Mouse (Mus musculus): ENCODE data around the gene Clpsl2. TPM values are rescaled to one million over a fixed set of nuclear protein-coding genes. Genes with fewer than 3 reads are reported as not detected.
A peak's percentile ranks its signal among the peaks of the same experiment; 100 is the strongest.

Gene Clpsl2
- polyA plus RNA-seq, 1 experiment from 2014 or later, result not detected

DNA sequence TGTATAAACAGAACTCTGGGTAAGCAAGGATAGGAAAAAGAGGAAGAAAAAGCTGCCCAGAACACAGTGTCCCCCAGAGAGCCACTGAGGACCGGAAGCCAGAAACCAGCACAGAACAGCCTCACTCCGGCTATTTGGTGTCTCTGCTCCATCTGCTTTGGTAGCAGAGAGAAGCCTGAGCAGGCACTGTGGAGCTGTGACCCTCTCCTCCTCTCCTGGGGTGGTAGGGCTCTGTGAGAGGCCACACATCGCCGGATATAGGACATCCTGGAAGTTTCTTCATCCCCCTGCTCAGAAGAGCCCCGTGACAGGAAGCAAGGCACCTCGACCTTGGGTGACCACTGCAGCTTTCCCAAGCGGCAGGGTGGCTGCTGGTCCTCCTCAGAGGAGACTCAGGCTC is 35.4 kb upstream of the Clpsl2 start:
- Histone ChIP-seq H3K4me2 (replicated peaks) (no peak overlapping the region), H3K9me3 (no peaks in the 10 kb centered on the region), H3K27ac (replicated peaks) (no peak overlapping the region), H3K4me3 (no peak overlapping the region), H3K9ac (replicated peaks) (no peak overlapping the region), H3K36me3 (no peaks in the 10 kb centered on the region), H3K4me1 (peaks cover 36% of the 10 kb centered on the region), H3K27me3 (peaks cover 61% of the 10 kb centered on the region)
- no peak for ATAC-seq (ENCODE audit: low FRiP score, low read depth)
- 64% methylated on average over 7 of the region's 7 CpGs for WGBS

GRCm38 (mm10) chr17:28514555-28514954 is 34.7 kb upstream of the Clpsl2 start:
- Histone ChIP-seq H3K4me3 (no peak overlapping the region), H3K36me3 (no peaks in the 10 kb centered on the region), H3K9ac (replicated peaks) (no peak overlapping the region), H3K27ac (replicated peaks) (no peak overlapping the region), H3K4me2 (replicated peaks) (no peak overlapping the region), H3K9me3 (no peaks in the 10 kb centered on the region), H3K27me3 (peaks cover 63% of the 10 kb centered on the region), H3K4me1 (peaks cover 38% of the 10 kb centered on the region)
- WGBS, result 67% methylated on average over 5 of the region's 5 CpGs
- no peak for ATAC-seq (ENCODE audit: low FRiP score, low read depth)

- Histone ChIP-seq H3K4me2 (replicated peaks) (no peak overlapping the region), H3K27me3 (peaks cover 62% of the 10 kb centered on the region), H3K27ac (replicated peaks) (no peak overlapping the region), H3K36me3 (no peaks in the 10 kb centered on the region), H3K4me1 (peaks cover 34% of the 10 kb centered on the region), H3K9me3 (no peaks in the 10 kb centered on the region), H3K4me3 (no peak overlapping the region), H3K9ac (replicated peaks) (no peak overlapping the region)
- WGBS, result 71% methylated on average over 10 of the region's 10 CpGs
- ATAC-seq (ENCODE audit: low FRiP score, low read depth), result no peak
These were observed 33.5 kb upstream of the Clpsl2 start for GRCm38 (mm10) chr17:28515431-28516341.

GRCm38 (mm10) chr17:28516881-28517280 is 32.3 kb upstream of the Clpsl2 start:
- no peak for ATAC-seq (ENCODE audit: low FRiP score, low read depth)
- H3K4me2 ChIP-seq (replicated peaks), result peak overlapping the region; percentile 84; the same call in 1 of the 2 replicates
- H3K4me3 ChIP-seq, result no peak overlapping the region
- peaks cover 66% of the 10 kb centered on the region for H3K27me3 ChIP-seq
- no peaks in the 10 kb centered on the region for H3K9me3 ChIP-seq
- WGBS, result 78% methylated on average over 4 of the region's 4 CpGs
- peaks cover 24% of the 10 kb centered on the region for H3K4me1 ChIP-seq
- no peak overlapping the region for H3K9ac ChIP-seq (replicated peaks)
- no peak overlapping the region for H3K27ac ChIP-seq (replicated peaks)
- no peaks in the 10 kb centered on the region for H3K36me3 ChIP-seq

- no peaks in the 10 kb centered on the region for H3K36me3 ChIP-seq
- peak within 1 kb of the TSS; percentile 84 for H3K4me2 ChIP-seq (replicated peaks)
- H3K4me3 ChIP-seq, result peak within 1 kb of the TSS; percentile 47
- peaks cover 26% of the 10 kb centered on the region for H3K4me1 ChIP-seq
- WGBS, result 5% methylated on average over 16 of the region's 16 CpGs
- peak within 1 kb of the TSS; percentile 52 for H3K9ac ChIP-seq (replicated peaks)
- ATAC-seq (ENCODE audit: low FRiP score, low read depth), result 0 out of 2 replicates have a peak, but pooled peaks have one; percentile 32
- peak within 1 kb of the TSS; percentile 66; the same call in 1 of the 2 replicates for H3K27ac ChIP-seq (replicated peaks)
- peaks cover 72% of the 10 kb centered on the region for H3K27me3 ChIP-seq
- no peaks in the 10 kb centered on the region for H3K9me3 ChIP-seq
These were observed 31.7 kb upstream of the Clpsl2 start, which contains the start of gene Fkbp5 for GRCm38 (mm10) chr17:28517441-28517955. Gene Fkbp5 (minus strand): TSS chr17:28517527.

- peak; percentile 55 for ATAC-seq (ENCODE audit: low FRiP score, low read depth)
- Histone ChIP-seq H3K27ac (replicated peaks) (peak overlapping the region; percentile 66; the same call in 1 of the 2 replicates), H3K27me3 (peaks cover 72% of the 10 kb centered on the region), H3K4me3 (peak overlapping the region; percentile 47), H3K36me3 (no peaks in the 10 kb centered on the region), H3K9ac (replicated peaks) (peak overlapping the region; percentile 52), H3K4me2 (replicated peaks) (peak overlapping the region; percentile 84), H3K9me3 (no peaks in the 10 kb centered on the region), H3K4me1 (peaks cover 27% of the 10 kb centered on the region)
- 3% methylated on average over 41 of the region's 46 CpGs for WGBS
These were observed 31.1 kb upstream of the Clpsl2 start for GRCm38 (mm10) chr17:28517956-28518614.

- H3K27me3 ChIP-seq, result peaks cover 78% of the 10 kb centered on the region
- peak overlapping the region; percentile 52; the same call in 1 of the 2 replicates for H3K9ac ChIP-seq (replicated peaks)
- 30% methylated on average over 8 of the region's 8 CpGs for WGBS
These were observed 30.6 kb upstream of the Clpsl2 start for GRCm38 (mm10) chr17:28518615-28519071.

GRCm38 (mm10) chr17:28519827-28520226 is 29.4 kb upstream of the Clpsl2 start:
- no peak overlapping the region for H3K9ac ChIP-seq (replicated peaks)
- H3K4me3 ChIP-seq, result no peak overlapping the region
- 95% methylated on average over 3 of the region's 3 CpGs for WGBS
- ATAC-seq (ENCODE audit: low FRiP score, low read depth), result no peak
- H3K4me1 ChIP-seq, result peaks cover 33% of the 10 kb centered on the region
- H3K9me3 ChIP-seq, result no peaks in the 10 kb centered on the region
- H3K27ac ChIP-seq (replicated peaks), result no peak overlapping the region
- peaks cover 87% of the 10 kb centered on the region for H3K27me3 ChIP-seq
- no peaks in the 10 kb centered on the region for H3K36me3 ChIP-seq
- H3K4me2 ChIP-seq (replicated peaks), result no peak overlapping the region

More at GRCm38 (mm10) chr17:28518615-28519071, 30.6 kb upstream of the Clpsl2 start:
- Histone ChIP-seq H3K4me2 (replicated peaks) (peak overlapping the region; percentile 84), H3K36me3 (no peaks in the 10 kb centered on the region), H3K9me3 (no peaks in the 10 kb centered on the region), H3K27ac (replicated peaks) (no peak overlapping the region), H3K4me3 (peak overlapping the region; percentile 47), H3K4me1 (peaks cover 32% of the 10 kb centered on the region)
- no peak for ATAC-seq (ENCODE audit: low FRiP score, low read depth)

- H3K4me2 ChIP-seq (replicated peaks), result no peak overlapping the region
- H3K36me3 ChIP-seq, result no peaks in the 10 kb centered on the region
- no peak overlapping the region for H3K27ac ChIP-seq (replicated peaks)
- no peak overlapping the region for H3K9ac ChIP-seq (replicated peaks)
- H3K9me3 ChIP-seq, result no peaks in the 10 kb centered on the region
- peaks cover 33% of the 10 kb centered on the region for H3K4me1 ChIP-seq
- H3K4me3 ChIP-seq, result no peak overlapping the region
- WGBS, result 84% methylated on average over 4 of the region's 4 CpGs
- H3K27me3 ChIP-seq, result peaks cover 83% of the 10 kb centered on the region
- no peak for ATAC-seq (ENCODE audit: low FRiP score, low read depth)
These were observed 28.6 kb upstream of the Clpsl2 start for GRCm38 (mm10) chr17:28520561-28520960.

DNA sequence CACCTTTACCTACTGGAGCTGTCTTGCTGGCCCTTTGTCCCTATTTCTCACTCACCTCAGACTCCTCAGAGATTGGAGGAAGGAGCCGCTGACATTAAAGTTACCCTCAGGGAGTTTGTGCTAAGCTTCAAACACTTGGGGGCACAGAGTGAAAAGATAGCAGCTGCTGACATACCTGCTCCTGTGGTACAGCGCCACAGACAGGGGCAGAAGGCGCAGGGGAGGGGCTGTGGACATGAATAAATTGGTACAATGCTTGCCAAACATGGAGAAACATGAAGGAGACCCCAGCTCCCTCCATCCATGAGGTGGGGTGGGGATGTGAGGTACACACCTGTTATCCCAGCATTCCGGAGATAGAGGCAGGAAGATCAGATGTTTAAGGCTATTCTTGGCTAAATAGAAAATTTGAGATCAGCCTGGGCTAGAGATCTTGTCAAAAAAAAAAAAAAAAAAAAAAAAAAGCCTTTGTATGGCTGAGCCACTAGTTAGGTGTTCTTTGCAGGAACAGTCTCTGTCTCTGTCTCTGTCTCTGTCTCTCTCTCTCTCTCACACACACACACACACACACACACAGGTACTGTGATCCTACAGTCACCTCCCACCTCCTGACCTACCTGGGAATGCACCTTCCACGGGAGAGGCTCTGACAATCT is 28.0 kb upstream of the Clpsl2 start:
- Histone ChIP-seq H3K27ac (replicated peaks) (no peak overlapping the region), H3K9me3 (no peaks in the 10 kb centered on the region), H3K4me1 (peaks cover 33% of the 10 kb centered on the region), H3K4me3 (no peak overlapping the region), H3K36me3 (no peaks in the 10 kb centered on the region), H3K27me3 (peaks cover 76% of the 10 kb centered on the region), H3K9ac (replicated peaks) (no peak overlapping the region), H3K4me2 (replicated peaks) (no peak overlapping the region)
- ATAC-seq (ENCODE audit: low FRiP score, low read depth), result no peak
- 64% methylated on average over 5 of the region's 5 CpGs for WGBS

DNA sequence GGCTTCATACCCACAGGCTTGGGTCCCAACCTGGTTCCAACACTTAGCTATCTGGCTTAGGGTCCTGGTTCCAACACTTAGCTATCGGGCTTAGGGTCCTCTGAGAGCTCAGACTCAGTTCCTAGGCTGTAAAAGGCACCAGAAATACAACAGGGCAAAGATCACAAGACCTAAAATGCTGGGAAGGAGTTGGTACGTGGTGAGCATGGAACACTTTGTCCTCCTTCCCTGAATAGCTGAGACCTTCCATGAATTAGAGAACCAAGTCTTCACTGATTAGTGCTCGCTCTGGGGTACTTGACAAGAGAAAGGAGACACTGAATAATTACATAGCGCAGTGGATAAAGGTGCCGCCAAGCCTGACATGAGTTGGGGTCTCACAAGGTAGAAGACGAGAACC is 27.3 kb upstream of the Clpsl2 start:
- no peaks in the 10 kb centered on the region for H3K9me3 ChIP-seq
- H3K27me3 ChIP-seq, result peaks cover 69% of the 10 kb centered on the region
- peaks cover 33% of the 10 kb centered on the region for H3K4me1 ChIP-seq
- no peak overlapping the region for H3K27ac ChIP-seq (replicated peaks)
- no peak overlapping the region for H3K9ac ChIP-seq (replicated peaks)
- no peaks in the 10 kb centered on the region for H3K36me3 ChIP-seq
- no peak for ATAC-seq (ENCODE audit: low FRiP score, low read depth)
- peak overlapping the region; percentile 95 for H3K4me2 ChIP-seq (replicated peaks)
- H3K4me3 ChIP-seq, result peak overlapping the region; percentile 70
- 40% methylated on average over 6 of the region's 6 CpGs for WGBS

All from midbrain, embryonic 12.5 days (tissue).